Mouse (Mus musculus) mammary gland, adult 2 months (tissue): ENCODE results near the gene Dnajb3. TPM values are rescaled to one million over a fixed set of nuclear protein-coding genes. Genes with fewer than 3 reads are reported as not detected.

Experiments used
- polyA plus RNA-seq: library from polyadenylated mRNA; depleted of rRNA; stranded (reverse); fragments of >200 nt; gene quantifications from 2 replicates; pipeline ENCODE4 v1.2.3, GENCODE M21; 2012; ENCODE audit warnings: low replicate concordance; rRNA removed

Gene Dnajb3
- polyA plus RNA-seq: 0.52 and 1.2 TPM in 2 replicates

GRCm38 (mm10) chr1:88205294-88205922 is at the start of gene Dnajb3:
Gene Dnajb3 (minus strand): TSS chr1:88205782.

GRCm38 (mm10) chr1:88226670-88227379 is 21.2 kb upstream of the Dnajb3 start, which contains the start of gene Mroh2a:
Gene Mroh2a (plus strand): TSS chr1:88226986.

DNA sequence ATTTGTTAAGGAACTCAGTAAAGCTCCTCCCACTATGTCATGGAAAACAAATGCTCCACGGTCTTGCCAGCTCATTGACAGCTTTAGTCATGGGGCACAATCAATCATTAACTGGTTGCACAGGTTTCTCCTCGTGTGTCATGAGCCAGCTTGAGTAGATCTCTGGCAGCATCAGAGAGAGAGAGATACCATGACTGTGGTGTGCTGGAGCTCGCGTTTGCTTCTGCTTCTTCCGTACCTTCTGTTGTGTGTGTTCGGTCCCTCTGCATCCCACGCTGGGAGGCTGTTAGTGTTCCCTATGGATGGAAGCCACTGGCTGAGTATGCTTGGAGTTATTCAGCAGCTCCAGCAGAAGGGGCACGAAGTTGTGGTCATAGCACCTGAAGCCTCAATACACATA is 6.2 kb upstream of the Dnajb3 start, which contains the start of gene Ugt1a1:
TSS of gene Ugt1a1 (plus strand) at position 148 of the 400 bp plus-strand sequence.

GRCm38 (mm10) chr1:88200456-88200855 is 5.1 kb downstream of the Dnajb3 start, which contains the start of gene Ugt1a2:
Gene Ugt1a2 (plus strand): TSS chr1:88200601.

DNA sequence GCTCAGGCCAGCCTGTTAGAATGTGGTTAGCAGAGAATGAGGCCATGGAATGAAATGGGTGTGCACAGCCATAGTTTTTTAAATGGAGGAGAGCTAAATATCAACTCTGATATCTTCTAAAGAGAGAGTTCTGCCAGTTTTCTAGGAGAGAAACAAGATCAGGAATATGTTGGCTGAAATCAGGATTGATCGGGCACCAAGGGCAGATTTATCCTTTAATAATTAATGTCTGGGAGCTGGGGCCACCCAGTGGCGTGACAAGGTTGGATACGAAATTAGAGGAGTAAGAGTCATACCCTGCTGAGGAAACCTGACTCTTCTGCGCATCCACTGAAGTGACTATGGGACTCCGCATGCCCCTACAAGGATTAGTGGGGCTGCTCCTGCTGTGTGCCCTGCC is 39.9 kb downstream of the Dnajb3 start, which contains the start of gene Ugt1a5:
TSS of gene Ugt1a5 (plus strand) at position 302 of the 400 bp plus-strand sequence.

Other genes starting within 250 kb of the Dnajb3 start
- gene Usp40, start 197.2 kb downstream of the Dnajb3 start, polyA plus RNA-seq: 5.8 and 15.8 TPM in 2 replicates
- not detected in 2 replicates for gene Ugt1a10, start 150.4 kb downstream of the Dnajb3 start, polyA plus RNA-seq
- 0.10 and 0.30 TPM in 2 replicates for gene Ugt1a9, start 135.0 kb downstream of the Dnajb3 start, polyA plus RNA-seq
- gene Ugt1a8, start 118.0 kb downstream of the Dnajb3 start, polyA plus RNA-seq: 0.11 TPM in 1 of 2 replicates, not detected in the other
- 2.8 and 3.6 TPM in 2 replicates for gene Ugt1a7c, start 110.7 kb downstream of the Dnajb3 start, polyA plus RNA-seq
- 18.2 and 37.5 TPM in 2 replicates for gene Ugt1a6b, start 102.5 kb downstream of the Dnajb3 start, polyA plus RNA-seq
- gene Ugt1a6a, start 71.0 kb downstream of the Dnajb3 start, polyA plus RNA-seq: 24.6 and 50.6 TPM in 2 replicates
- 0.10 and 0.46 TPM in 2 replicates for gene Ugt1a5, start 39.8 kb downstream of the Dnajb3 start, polyA plus RNA-seq
- 0.16 and 0.23 TPM in 2 replicates for gene Ugt1a2, start 5.2 kb downstream of the Dnajb3 start, polyA plus RNA-seq
- gene Ugt1a1, start 6.2 kb upstream of the Dnajb3 start, polyA plus RNA-seq: 0.66 and 2.0 TPM in 2 replicates
- gene Mroh2a, start 21.2 kb upstream of the Dnajb3 start, polyA plus RNA-seq: 0.16 TPM in 2 replicates
- gene Hjurp, start 71.9 kb upstream of the Dnajb3 start, polyA plus RNA-seq: 34.6 and 70.9 TPM in 2 replicates
- gene Trpm8, start 71.9 kb upstream of the Dnajb3 start, polyA plus RNA-seq: 0.05 TPM in 1 of 2 replicates, not detected in the other
- gene Spp2, start 201.2 kb upstream of the Dnajb3 start, polyA plus RNA-seq: 0.13 and 0.69 TPM in 2 replicates